Mouse (Mus musculus) heart, adult 2 months (tissue): ENCODE data around the gene Lmna.

Source experiments
- CTCF ChIP-seq: fragments of 200-600 bp; IDR thresholded peaks from 2 replicates; pipeline ENCODE4 v1.8.1; 2022; ENCODE audit warnings: antibody characterized with exemption, mild to moderate bottlenecking, moderate library complexity
- POLR2A ChIP-seq: fragments of 200-500 bp; IDR thresholded peaks from 2 replicates; pipeline ENCODE4 v1.6.1; 2011; ENCODE audit warnings: mild to moderate bottlenecking, low read depth, low read length, control low read depth; ENCODE audit not compliant: insufficient read depth

GRCm38 (mm10) chr3:88512141-88512895, 2.6 kb upstream of the Lmna start:
- TF ChIP-seq POLR2A (no peak), CTCF (no peak)
